Mouse (Mus musculus) E14TG2a.4 (cell line): ENCODE measurements at regions not wholly inside any gene's neighbourhood (a gene's known extent, or its start where the extent isn't known, plus 50 kb on each side); places are given as distances from the start of the nearest gene placed in this dataset.

Experiments
- CTCF ChIP-seq: conservative IDR thresholded peaks from 2 replicates; pipeline ENCODE4 v1.5.1; 2014; ENCODE audit warnings: low read length
- NANOG ChIP-seq: IDR thresholded peaks from 2 replicates; pipeline ENCODE4 v1.6.1; 2014; ENCODE audit warnings: borderline replicate concordance, low read length, mixed read lengths

DNA sequence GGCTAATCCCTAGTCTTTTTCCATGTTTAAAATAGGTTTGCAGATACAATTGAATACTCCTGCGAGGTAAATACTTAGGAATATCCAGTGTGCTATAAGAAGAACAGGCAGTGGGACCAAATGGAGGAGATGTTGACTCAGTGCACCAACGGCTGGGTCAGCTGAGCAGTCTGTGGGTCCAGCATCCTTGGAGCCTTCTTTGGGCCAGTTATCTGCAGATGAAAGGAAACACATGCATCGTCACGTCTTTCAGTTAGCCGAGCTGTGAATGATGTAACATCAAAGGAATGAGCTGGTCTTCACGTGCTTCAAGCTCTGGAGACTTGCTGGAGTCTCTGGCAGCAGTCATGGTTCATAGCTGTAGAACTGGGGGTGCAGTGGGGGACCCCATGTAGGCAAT, 118.1 kb downstream of the Slc38a4 start:
- no peak for TF ChIP-seq CTCF
- TF ChIP-seq NANOG = no peak
